In genomic region chr10:128096313-128096692, GRCm38 (mm10) we compare ENCODE assay signal across 8 mouse cellular contexts. TPM values are rescaled to one million over a fixed set of nuclear protein-coding genes. Genes with fewer than 3 reads are reported as not detected.
DNase-seq lines count a peak whose midpoint lies in the region; ATAC-seq and TF ChIP-seq lines count a peak whose summit lies in the region.

No protein-coding gene starts in this region.

- no peaks in the 10 kb centered on the region for H3K27me3 ChIP-seq in testis, adult 2 months (ENCODE audit: control insufficient read depth, insufficient read depth, low read length)
- H3K27me3 ChIP-seq in liver, embryonic 11.5 days (replicated peaks; ENCODE audit: control insufficient read depth, insufficient read depth, low read length), result no peaks in the 10 kb centered on the region
- H3K27me3 ChIP-seq in stomach, postnatal 0 days (ENCODE audit: control insufficient read depth, insufficient read depth, low read length), result no peaks in the 10 kb centered on the region

- intact Hi-C loops in gastrocnemius, adult 2 months (cut with DNase I), result loop anchor here (2.0 kb wide), 1 partner anchor 80 kb away; no protein-coding TSS in a partner anchor
- intact Hi-C loops in gastrocnemius, postnatal 36 days (cut with DNase I), result no loop called here

- H3K4me1 ChIP-seq in testis, adult 2 months (ENCODE audit: control insufficient read depth, insufficient read depth, low read length), result peaks cover 14% of the 10 kb centered on the region
- peaks cover 43% of the 10 kb centered on the region for H3K4me1 ChIP-seq in liver, embryonic 11.5 days (replicated peaks; ENCODE audit: control insufficient read depth, insufficient read depth, low read length)
- no peaks in the 10 kb centered on the region; the same call in none of the 2 replicates for H3K4me1 ChIP-seq in stomach, postnatal 0 days (replicated peaks; ENCODE audit: control insufficient read depth, insufficient read depth)

- H3K9me3 ChIP-seq in liver, embryonic 11.5 days (ENCODE audit: control insufficient read depth, low read length), result no peaks in the 10 kb centered on the region
- H3K9me3 ChIP-seq in stomach, postnatal 0 days (ENCODE audit: control insufficient read depth, low read length), result no peaks in the 10 kb centered on the region

- no peak for DNase-seq in gastrocnemius, adult 2 months
- no peak for DNase-seq in gastrocnemius, postnatal 36 days
- DNase-seq in testis, postnatal 14 days (ENCODE audit: low spot score), result no peak
- no peak for DNase-seq in liver, embryonic 11.5 days (ENCODE audit: low spot score)
- no peak for DNase-seq in stomach, postnatal 0 days (ENCODE audit: low spot score)
- DNase-seq in right cerebral cortex, adult 18-20 months, result no peak
- no peak for DNase-seq in frontal cortex, adult 2 months (ENCODE audit: extremely low spot score in 1 of 2, low spot score in 1 of 2)

- peak overlapping the region; percentile 88 for H3K4me2 ChIP-seq in liver, embryonic 11.5 days
- H3K4me2 ChIP-seq in stomach, postnatal 0 days (replicated peaks; ENCODE audit: low read depth), result peak overlapping the region; percentile 38

- no peak for TF ChIP-seq CTCF in gastrocnemius, adult 2 months (IDR thresholded peaks at IDR 0.05)
- TF ChIP-seq CTCF in testis, adult 2 months (IDR thresholded peaks at IDR 0.05; ENCODE audit: control insufficient read depth, insufficient read depth, insufficient replicate concordance, low read depth, low read length), result no peak
- no peak for TF ChIP-seq CTCF in stomach, postnatal 0 days (IDR thresholded peaks at IDR 0.05; ENCODE audit: low read depth)

- H3K36me3 ChIP-seq in testis, adult 2 months (ENCODE audit: control insufficient read depth, insufficient read depth, low read length), result no peaks in the 10 kb centered on the region; the same call in 1 of the 2 replicates
- no peaks in the 10 kb centered on the region for H3K36me3 ChIP-seq in liver, embryonic 11.5 days (ENCODE audit: control insufficient read depth, insufficient read depth, low read length)
- H3K36me3 ChIP-seq in stomach, postnatal 0 days (ENCODE audit: control insufficient read depth, insufficient read depth, low read length), result no peaks in the 10 kb centered on the region

- no peak for TF ChIP-seq EP300 in stomach, postnatal 0 days (optimal IDR thresholded peaks at IDR 0.05)

- 12% methylated on average over 4 of the region's 4 CpGs for WGBS in liver, embryonic 11.5 days
- 21% methylated on average over 4 of the region's 4 CpGs for WGBS in stomach, postnatal 0 days

- no peak for TF ChIP-seq POLR2A in testis, adult 2 months (IDR thresholded peaks at IDR 0.05; ENCODE audit: control insufficient read depth, low read depth, low read length)

- H3K9ac ChIP-seq in liver, embryonic 11.5 days (ENCODE audit: low read depth, low read length), result peak overlapping the region; percentile 93; the same call in 1 of the 2 replicates
- H3K9ac ChIP-seq in stomach, postnatal 0 days (ENCODE audit: low read length), result no peak overlapping the region; the same call in 1 of the 2 replicates

- no peak for ATAC-seq in liver, embryonic 11.5 days (replicated peaks; ENCODE audit: low FRiP score)
- no peak for ATAC-seq in stomach, postnatal 0 days (ENCODE audit: low FRiP score, low TSS enrichment)

- H3K4me3 ChIP-seq in gastrocnemius, adult 2 months, result peak overlapping the region; percentile 98
- peak overlapping the region; percentile 91 for H3K4me3 ChIP-seq in testis, adult 2 months (ENCODE audit: control insufficient read depth, low read depth, low read length)
- H3K4me3 ChIP-seq in liver, embryonic 11.5 days (ENCODE audit: low read depth, low read length), result peak overlapping the region; percentile 100
- peak overlapping the region; percentile 97; the same call in 1 of the 2 replicates for H3K4me3 ChIP-seq in stomach, postnatal 0 days (ENCODE audit: low read depth, low read length)

- peak overlapping the region; percentile 93 for H3K27ac ChIP-seq in gastrocnemius, adult 2 months
- peak overlapping the region; percentile 61 for H3K27ac ChIP-seq in testis, adult 2 months (ENCODE audit: control insufficient read depth, insufficient read depth, low read depth, low read length)
- no peak overlapping the region for H3K27ac ChIP-seq in liver, embryonic 11.5 days (ENCODE audit: low read depth, low read length)
- H3K27ac ChIP-seq in stomach, postnatal 0 days (replicated peaks), result peak overlapping the region; percentile 89; the same call in 1 of the 2 replicates

RNA-seq across cellular contexts. Expression of gene Baz2a, which starts 4.9 kb away (rescaled TPM):
- total RNA-seq in gastrocnemius, adult 2 months (2021), result 10 to 100 TPM; 12.7 to 13.2 TPM
- total RNA-seq in gastrocnemius, postnatal 36 days (2021), result 10 to 100 TPM; 11.9 to 14.2 TPM
- 90.5 and 100 TPM in 2 replicates for polyA plus RNA-seq in testis, adult 2 months (2012; rRNA removed)
- 11.1 and 13.0 TPM in 2 replicates for polyA plus RNA-seq in liver, embryonic 11.5 days (2014; fragmentation: Nextera tagmentation; extraction: Ambion mirVana)
- 5.5 and 7.9 TPM in 2 replicates for polyA plus RNA-seq in stomach, postnatal 0 days (2015; fragmentation: Nextera tagmentation; extraction: Ambion mirVana)
- 36.0 TPM in 2 replicates for polyA plus RNA-seq in frontal cortex, adult 2 months (2012; rRNA removed)

RNA-seq across cellular contexts. Expression of gene Atp5b, which starts 13.2 kb away (rescaled TPM):
- 1,000 to 10,000 TPM; 3,225 to 4,497 TPM for total RNA-seq in gastrocnemius, adult 2 months (2021)
- 1,000 to 10,000 TPM; 3,740 to 3,926 TPM for total RNA-seq in gastrocnemius, postnatal 36 days (2021)
- polyA plus RNA-seq in testis, adult 2 months (2012; rRNA removed), result 805 and 830 TPM in 2 replicates
- polyA plus RNA-seq in liver, embryonic 11.5 days (2014; fragmentation: Nextera tagmentation; extraction: Ambion mirVana), result 2,564 and 2,777 TPM in 2 replicates
- 2,044 and 2,075 TPM in 2 replicates for polyA plus RNA-seq in stomach, postnatal 0 days (2015; fragmentation: Nextera tagmentation; extraction: Ambion mirVana)
- 1,563 and 1,614 TPM in 2 replicates for polyA plus RNA-seq in frontal cortex, adult 2 months (2012; rRNA removed)

RNA-seq across cellular contexts. Expression of gene Ptges3, which starts 37.5 kb away (rescaled TPM):
- 10 to 100 TPM; 75.4 to 81.3 TPM for total RNA-seq in gastrocnemius, adult 2 months (2021)
- 10 to 100 TPM; 56.6 to 60.7 TPM for total RNA-seq in gastrocnemius, postnatal 36 days (2021)
- polyA plus RNA-seq in testis, adult 2 months (2012; rRNA removed), result 41.6 and 42.7 TPM in 2 replicates
- 527 and 567 TPM in 2 replicates for polyA plus RNA-seq in liver, embryonic 11.5 days (2014; fragmentation: Nextera tagmentation; extraction: Ambion mirVana)
- polyA plus RNA-seq in stomach, postnatal 0 days (2015; fragmentation: Nextera tagmentation; extraction: Ambion mirVana), result 297 and 316 TPM in 2 replicates
- polyA plus RNA-seq in frontal cortex, adult 2 months (2012; rRNA removed), result 80.8 and 83.1 TPM in 2 replicates
